Mouse (Mus musculus): ENCODE results near the gene Ppp2r3a. TPM values are rescaled to one million over a fixed set of nuclear protein-coding genes. Genes with fewer than 3 reads are reported as not detected.
A peak's percentile ranks its signal among the peaks of the same experiment; 100 is the strongest.

The Ppp2r3a gene
- polyA plus RNA-seq, 1 experiment from 2014 or later: 33.9 TPM

GRCm38 (mm10) chr9:101076095-101076875 is 175.3 kb downstream of the Ppp2r3a start:
- Histone ChIP-seq H3K36me3 (replicated peaks; ENCODE audit: control insufficient read depth, insufficient read depth) (no peaks in the 10 kb centered on the region), H3K4me3 (replicated peaks; ENCODE audit: low read length) (peak overlapping the region; percentile 95), H3K9ac (peak overlapping the region; percentile 99), H3K27ac (no peak overlapping the region; the same call in 1 of the 2 replicates), H3K4me2 (replicated peaks) (peak overlapping the region; percentile 96), H3K9me3 (ENCODE audit: control insufficient read depth, low read length) (no peaks in the 10 kb centered on the region), H3K4me1 (replicated peaks; ENCODE audit: control insufficient read depth, insufficient read depth, low read length) (peaks cover 33% of the 10 kb centered on the region), H3K27me3 (ENCODE audit: control insufficient read depth, insufficient read depth, low read length) (no peaks in the 10 kb centered on the region)
- under 1% methylated on average over 18 of the region's 18 CpGs for WGBS
- ATAC-seq (ENCODE audit: low FRiP score) (no peak), DNase-seq (ENCODE audit: low spot score) (no peak)

GRCm38 (mm10) chr9:101075694-101076093 is 175.9 kb downstream of the Ppp2r3a start:
- peaks cover 27% of the 10 kb centered on the region for H3K4me1 ChIP-seq (replicated peaks; ENCODE audit: control insufficient read depth, insufficient read depth, low read length)
- DNase-seq (ENCODE audit: low spot score): no peak
- under 1% methylated on average over 8 of the region's 8 CpGs for WGBS

GRCm38 (mm10) chr9:101075091-101075581 is 176.5 kb downstream of the Ppp2r3a start:
- Histone ChIP-seq H3K4me1 (replicated peaks; ENCODE audit: control insufficient read depth, insufficient read depth, low read length) (peaks cover 24% of the 10 kb centered on the region), H3K4me3 (replicated peaks; ENCODE audit: low read length) (peak overlapping the region; percentile 95), H3K27me3 (ENCODE audit: control insufficient read depth, insufficient read depth, low read length) (no peaks in the 10 kb centered on the region), H3K36me3 (replicated peaks; ENCODE audit: control insufficient read depth, insufficient read depth) (no peaks in the 10 kb centered on the region), H3K9me3 (ENCODE audit: control insufficient read depth, low read length) (no peaks in the 10 kb centered on the region), H3K27ac (peak overlapping the region; percentile 100), H3K9ac (peak overlapping the region; percentile 99), H3K4me2 (replicated peaks) (peak overlapping the region; percentile 96)
- under 1% methylated on average over 25 of the region's 25 CpGs for WGBS
- ATAC-seq (ENCODE audit: low FRiP score): no peak
- no peak for DNase-seq (ENCODE audit: low spot score)

More at GRCm38 (mm10) chr9:101075694-101076093, 175.9 kb downstream of the Ppp2r3a start:
- H3K27me3 ChIP-seq (ENCODE audit: control insufficient read depth, insufficient read depth, low read length): no peaks in the 10 kb centered on the region
- H3K9ac ChIP-seq: peak overlapping the region; percentile 99
- H3K36me3 ChIP-seq (replicated peaks; ENCODE audit: control insufficient read depth, insufficient read depth): no peaks in the 10 kb centered on the region
- no peak overlapping the region for H3K27ac ChIP-seq
- peak overlapping the region; percentile 95 for H3K4me3 ChIP-seq (replicated peaks; ENCODE audit: low read length)
- H3K4me2 ChIP-seq (replicated peaks): peak overlapping the region; percentile 96
- ATAC-seq (ENCODE audit: low FRiP score): no peak
- H3K9me3 ChIP-seq (ENCODE audit: control insufficient read depth, low read length): no peaks in the 10 kb centered on the region

GRCm38 (mm10) chr9:101074332-101075021 is 177.1 kb downstream of the Ppp2r3a start:
- under 1% methylated on average over 95 of the region's 100 CpGs for WGBS
- Histone ChIP-seq H3K27ac (peak overlapping the region; percentile 100), H3K9ac (peak overlapping the region; percentile 99), H3K9me3 (ENCODE audit: control insufficient read depth, low read length) (no peaks in the 10 kb centered on the region), H3K27me3 (ENCODE audit: control insufficient read depth, insufficient read depth, low read length) (no peaks in the 10 kb centered on the region), H3K4me3 (replicated peaks; ENCODE audit: low read length) (peak overlapping the region; percentile 95), H3K4me2 (replicated peaks) (peak overlapping the region; percentile 96), H3K36me3 (replicated peaks; ENCODE audit: control insufficient read depth, insufficient read depth) (no peaks in the 10 kb centered on the region), H3K4me1 (replicated peaks; ENCODE audit: control insufficient read depth, insufficient read depth, low read length) (peaks cover 22% of the 10 kb centered on the region)
- peak; percentile 70 for DNase-seq (ENCODE audit: low spot score)
- peak; percentile 67 for ATAC-seq (ENCODE audit: low FRiP score)

GRCm38 (mm10) chr9:101073987-101074331 is 177.6 kb downstream of the Ppp2r3a start, which contains the start of gene Msl2:
TSS of gene Msl2 (plus strand) at chr9:101074101.
- 1% methylated on average over 38 of the region's 43 CpGs for WGBS
- H3K9me3 ChIP-seq (ENCODE audit: control insufficient read depth, low read length): no peaks in the 10 kb centered on the region

GRCm38 (mm10) chr9:101073041-101073986 is 178.3 kb downstream of the Ppp2r3a start:
- H3K9me3 ChIP-seq (ENCODE audit: control insufficient read depth, low read length): no peaks in the 10 kb centered on the region
- peak overlapping the region; percentile 95 for H3K4me3 ChIP-seq (replicated peaks; ENCODE audit: low read length)
- no peaks in the 10 kb centered on the region for H3K36me3 ChIP-seq (replicated peaks; ENCODE audit: control insufficient read depth, insufficient read depth)
- H3K27ac ChIP-seq: peak overlapping the region; percentile 100
- 2% methylated on average over 60 of the region's 65 CpGs for WGBS
- H3K4me1 ChIP-seq (replicated peaks; ENCODE audit: control insufficient read depth, insufficient read depth, low read length): peaks cover 11% of the 10 kb centered on the region
- DNase-seq (ENCODE audit: low spot score) (peak; percentile 97), ATAC-seq (ENCODE audit: low FRiP score) (peak; percentile 95)
- peak overlapping the region; percentile 65 for H3K4me2 ChIP-seq (replicated peaks)
- peak overlapping the region; percentile 80 for H3K9ac ChIP-seq
- H3K27me3 ChIP-seq (ENCODE audit: control insufficient read depth, insufficient read depth, low read length): no peaks in the 10 kb centered on the region

More at GRCm38 (mm10) chr9:101073987-101074331, 177.6 kb downstream of the Ppp2r3a start, which contains the start of gene Msl2:
- H3K9ac ChIP-seq: peak within 1 kb of the TSS; percentile 99
- no peaks in the 10 kb centered on the region for H3K27me3 ChIP-seq (ENCODE audit: control insufficient read depth, insufficient read depth, low read length)
- peaks cover 17% of the 10 kb centered on the region for H3K4me1 ChIP-seq (replicated peaks; ENCODE audit: control insufficient read depth, insufficient read depth, low read length)
- ATAC-seq (ENCODE audit: low FRiP score) (peak; percentile 63; the same call in 1 of the 2 replicates), DNase-seq (ENCODE audit: low spot score) (no peak)
- H3K27ac ChIP-seq: peak within 1 kb of the TSS; percentile 100
- H3K36me3 ChIP-seq (replicated peaks; ENCODE audit: control insufficient read depth, insufficient read depth): no peaks in the 10 kb centered on the region
- H3K4me3 ChIP-seq (replicated peaks; ENCODE audit: low read length): peak within 1 kb of the TSS; percentile 95
- H3K4me2 ChIP-seq (replicated peaks): peak within 1 kb of the TSS; percentile 96

- H3K9me3 ChIP-seq (ENCODE audit: control insufficient read depth, low read length): no peaks in the 10 kb centered on the region
- no peaks in the 10 kb centered on the region for H3K36me3 ChIP-seq (replicated peaks; ENCODE audit: control insufficient read depth, insufficient read depth)
- H3K4me1 ChIP-seq (replicated peaks; ENCODE audit: control insufficient read depth, insufficient read depth, low read length): peaks cover 4% of the 10 kb centered on the region
- ATAC-seq (ENCODE audit: low FRiP score): no peak
- H3K27me3 ChIP-seq (ENCODE audit: control insufficient read depth, insufficient read depth, low read length): no peaks in the 10 kb centered on the region
- H3K4me3 ChIP-seq (replicated peaks; ENCODE audit: low read length): no peak overlapping the region; the same call in 1 of the 2 replicates
- no peak for DNase-seq (ENCODE audit: low spot score)
- H3K4me2 ChIP-seq (replicated peaks): peak overlapping the region; percentile 65
- WGBS: 47% methylated on average over 5 of the region's 5 CpGs
- H3K27ac ChIP-seq: no peak overlapping the region
- H3K9ac ChIP-seq: no peak overlapping the region; the same call in 1 of the 2 replicates
These were observed 179.1 kb downstream of the Ppp2r3a start for GRCm38 (mm10) chr9:101072506-101072905.

- Histone ChIP-seq H3K4me1 (replicated peaks; ENCODE audit: control insufficient read depth, insufficient read depth, low read length) (no peaks in the 10 kb centered on the region), H3K4me2 (replicated peaks) (no peak overlapping the region), H3K27me3 (ENCODE audit: control insufficient read depth, insufficient read depth, low read length) (no peaks in the 10 kb centered on the region), H3K36me3 (replicated peaks; ENCODE audit: control insufficient read depth, insufficient read depth) (no peaks in the 10 kb centered on the region), H3K9ac (no peak overlapping the region), H3K4me3 (replicated peaks; ENCODE audit: low read length) (no peak overlapping the region), H3K9me3 (ENCODE audit: control insufficient read depth, low read length) (no peaks in the 10 kb centered on the region), H3K27ac (no peak overlapping the region)
- no peak for ATAC-seq (ENCODE audit: low FRiP score)
- DNase-seq (ENCODE audit: low spot score): no peak
- 93% methylated on average over 3 of the region's 3 CpGs for WGBS
These were observed 181.8 kb downstream of the Ppp2r3a start for GRCm38 (mm10) chr9:101069781-101070180.

All from hindbrain, embryonic 14.5 days (tissue).